Mouse (Mus musculus) hindbrain, embryonic 10.5 days (tissue): ENCODE measurements around the gene Slc15a3. TPM values are rescaled to one million over a fixed set of nuclear protein-coding genes. Genes with fewer than 3 reads are reported as not detected.

Experiments
- DNase-seq: peaks from one replicate; pipeline ENCODE4 v3.0.0-alpha.2; 2017; ENCODE audit warnings: low spot score
- H3K27ac ChIP-seq: fragments of 300-500 bp; sonication (generic); 2 replicates; pipeline ENCODE4 v1.5.1; 2016; ENCODE audit warnings: mild to moderate bottlenecking, moderate library complexity
- H3K27me3 ChIP-seq: fragments of 300-500 bp; sonication (generic); 2 replicates; pipeline ENCODE4 v1.6.1; 2016; ENCODE audit warnings: mild to moderate bottlenecking; ENCODE audit not compliant: poor library complexity, insufficient read depth, severe bottlenecking
- H3K36me3 ChIP-seq: fragments of 300-500 bp; sonication (generic); 2 replicates; pipeline ENCODE4 v1.6.1; 2016; ENCODE audit warnings: mild to moderate bottlenecking, moderate library complexity
- H3K4me1 ChIP-seq: fragments of 300-500 bp; sonication (generic); replicated peaks from 2 replicates; pipeline ENCODE4 v1.6.1; 2016; ENCODE audit warnings: mild to moderate bottlenecking
- H3K4me3 ChIP-seq: fragments of 300-500 bp; sonication (generic); 2 replicates; pipeline ENCODE4 v1.5.1; 2016; ENCODE audit warnings: mild to moderate bottlenecking, moderate library complexity
- H3K9me3 ChIP-seq: fragments of 300-500 bp; sonication (generic); 2 replicates; pipeline ENCODE4 v1.6.1; 2016; ENCODE audit warnings: mild to moderate bottlenecking, moderate library complexity
- WGBS: fragments of 180-500 bp; shearing (Covaris S2); methylation state at CpG from one replicate; pipeline ENCODE4 v1.1.7; 2016; 5-methylcytosine and 5-hydroxymethylcytosine counted together
- polyA plus RNA-seq: library from polyadenylated mRNA; unstranded; fragments of >200 nt; fragmentation: Nextera tagmentation; extraction: Ambion mirVana; gene quantifications from 2 replicates; pipeline ENCODE4 v1.2.1, GENCODE M21; 2016

Slc15a3 gene
- 0.50 and 0.93 TPM in 2 replicates for polyA plus RNA-seq

- Histone ChIP-seq H3K36me3 (no peaks in the 10 kb centered on the region), H3K4me1 (peaks cover 24% of the 10 kb centered on the region), H3K9me3 (no peaks in the 10 kb centered on the region), H3K27ac (no peak within 1 kb of the TSS), H3K27me3 (peaks cover 45% of the 10 kb centered on the region), H3K4me3 (no peak within 1 kb of the TSS)
- DNase-seq: no peak
- WGBS: 78% methylated on average over 15 of the region's 15 CpGs
Observed at GRCm38 (mm10) chr19:10839010-10839892, at the start of gene Slc15a3. TSS of gene Slc15a3 (plus strand) at chr19:10839727.

DNA sequence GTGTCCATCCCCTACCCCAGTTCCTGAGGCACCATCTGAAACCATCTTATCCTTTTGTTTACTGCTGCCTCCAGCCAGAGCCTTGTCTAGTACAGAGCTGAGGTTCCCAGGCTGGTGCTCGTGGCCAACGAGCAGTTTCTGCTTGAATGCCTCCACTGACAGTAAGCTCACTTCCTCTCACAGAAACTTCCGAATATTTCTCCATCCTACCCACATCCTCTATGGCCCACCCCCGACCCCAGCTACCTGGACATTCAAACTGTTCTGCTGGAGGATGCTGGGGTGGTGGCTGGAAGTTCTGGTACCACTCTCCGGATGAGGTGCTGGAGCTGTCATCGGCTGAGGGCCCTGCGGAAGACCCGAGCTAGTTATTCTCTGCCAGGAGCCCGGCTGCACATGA, 49.2 kb upstream of the Slc15a3 start:
- no peak for DNase-seq
- Histone ChIP-seq H3K4me3 (no peak overlapping the region), H3K27ac (no peak overlapping the region), H3K27me3 (0 out of 2 replicates have a peak, but pooled peaks cover 6% of the 10 kb centered on the region), H3K9me3 (no peaks in the 10 kb centered on the region), H3K4me1 (peaks cover 16% of the 10 kb centered on the region), H3K36me3 (no peaks in the 10 kb centered on the region)
- WGBS: 76% methylated on average over 9 of the region's 9 CpGs

- Histone ChIP-seq H3K9me3 (no peaks in the 10 kb centered on the region), H3K4me1 (peaks cover 14% of the 10 kb centered on the region; the same call in 1 of the 2 replicates), H3K27ac (no peak overlapping the region), H3K36me3 (no peaks in the 10 kb centered on the region), H3K27me3 (0 out of 2 replicates have a peak, but pooled peaks cover 6% of the 10 kb centered on the region), H3K4me3 (no peak overlapping the region)
- DNase-seq: no peak
- WGBS: 51% methylated on average over 3 of the region's 3 CpGs
Observed at GRCm38 (mm10) chr19:10793044-10793443, 46.5 kb upstream of the Slc15a3 start.

GRCm38 (mm10) chr19:10794916-10795315, 44.6 kb upstream of the Slc15a3 start:
- no peaks in the 10 kb centered on the region for H3K9me3 ChIP-seq
- H3K4me1 ChIP-seq: peaks cover 4% of the 10 kb centered on the region; the same call in 1 of the 2 replicates
- no peaks in the 10 kb centered on the region for H3K36me3 ChIP-seq
- DNase-seq: no peak
- WGBS: 100% methylated on average over 1 of the region's 1 CpGs
- H3K27ac ChIP-seq: no peak overlapping the region
- H3K27me3 ChIP-seq: peaks cover 12% of the 10 kb centered on the region; the same call in 1 of the 2 replicates
- H3K4me3 ChIP-seq: no peak overlapping the region

- Histone ChIP-seq H3K36me3 (no peaks in the 10 kb centered on the region), H3K9me3 (no peaks in the 10 kb centered on the region), H3K27me3 (peaks cover 7% of the 10 kb centered on the region; the same call in 1 of the 2 replicates), H3K4me1 (no peaks in the 10 kb centered on the region), H3K27ac (no peak overlapping the region), H3K4me3 (no peak overlapping the region)
- 70% methylated on average over 10 of the region's 10 CpGs for WGBS
- no peak for DNase-seq
Observed at GRCm38 (mm10) chr19:10798576-10798975, 41.0 kb upstream of the Slc15a3 start.

GRCm38 (mm10) chr19:10799155-10799554, 40.4 kb upstream of the Slc15a3 start:
- 93% methylated on average over 17 of the region's 17 CpGs for WGBS

DNA sequence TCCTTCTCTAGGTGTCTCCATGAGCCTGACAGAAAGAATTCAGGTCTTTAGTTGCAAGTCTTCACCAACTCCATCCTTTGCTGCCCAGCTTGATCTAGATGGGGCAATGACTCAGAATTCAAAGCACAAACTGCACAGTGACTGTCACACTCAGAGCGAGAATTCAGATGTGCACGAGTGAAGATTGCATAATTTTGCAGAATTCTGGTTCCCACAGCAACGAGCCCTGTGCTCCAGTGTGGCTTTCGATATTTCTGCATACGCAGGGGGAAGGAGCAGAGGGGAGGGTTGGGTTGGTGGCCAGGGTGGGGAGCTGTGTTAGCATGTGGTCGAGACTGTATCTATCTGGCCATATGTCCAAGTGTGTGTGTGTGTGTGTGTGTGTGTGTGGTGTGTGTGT, 38.5 kb upstream of the Slc15a3 start:
- Histone ChIP-seq H3K4me1 (no peaks in the 10 kb centered on the region), H3K9me3 (no peaks in the 10 kb centered on the region), H3K4me3 (no peak overlapping the region), H3K27ac (no peak overlapping the region), H3K27me3 (peaks cover 7% of the 10 kb centered on the region; the same call in 1 of the 2 replicates), H3K36me3 (no peaks in the 10 kb centered on the region)
- WGBS: 81% methylated on average over 6 of the region's 6 CpGs
- DNase-seq: no peak

More at GRCm38 (mm10) chr19:10799155-10799554, 40.4 kb upstream of the Slc15a3 start:
- H3K4me1 ChIP-seq: no peaks in the 10 kb centered on the region
- H3K27me3 ChIP-seq: peaks cover 7% of the 10 kb centered on the region; the same call in 1 of the 2 replicates
- no peaks in the 10 kb centered on the region for H3K36me3 ChIP-seq
- no peak overlapping the region for H3K27ac ChIP-seq
- DNase-seq: no peak
- H3K4me3 ChIP-seq: no peak overlapping the region
- no peaks in the 10 kb centered on the region for H3K9me3 ChIP-seq

DNA sequence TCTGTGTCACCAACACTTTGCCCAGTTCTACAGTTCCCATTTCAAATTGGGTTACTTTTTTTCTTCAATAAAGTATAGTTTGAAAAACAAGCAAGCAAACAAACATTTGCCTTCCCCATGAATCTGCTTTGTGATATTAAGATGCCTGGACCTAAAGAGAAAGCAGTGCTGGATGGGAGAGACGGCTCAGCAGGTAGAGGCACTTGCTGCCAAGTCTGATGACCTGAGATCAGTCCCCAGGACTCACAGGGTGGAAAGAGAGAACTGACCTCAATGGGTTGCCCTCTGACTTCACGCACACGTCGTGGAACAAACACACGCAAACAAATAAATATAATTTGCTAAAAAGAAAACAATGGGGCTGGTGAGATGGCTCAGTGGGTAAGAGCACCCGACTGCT, 37.6 kb upstream of the Slc15a3 start:
- Histone ChIP-seq H3K27me3 (peaks cover 7% of the 10 kb centered on the region; the same call in 1 of the 2 replicates), H3K36me3 (no peaks in the 10 kb centered on the region), H3K27ac (no peak overlapping the region), H3K4me3 (no peak overlapping the region), H3K9me3 (no peaks in the 10 kb centered on the region), H3K4me1 (no peaks in the 10 kb centered on the region)
- DNase-seq: no peak
- 87% methylated on average over 6 of the region's 6 CpGs for WGBS

- H3K27ac ChIP-seq: no peak overlapping the region
- H3K36me3 ChIP-seq: no peaks in the 10 kb centered on the region
- no peak overlapping the region for H3K4me3 ChIP-seq
- DNase-seq: no peak
- H3K27me3 ChIP-seq: peaks cover 7% of the 10 kb centered on the region; the same call in 1 of the 2 replicates
- no peaks in the 10 kb centered on the region for H3K9me3 ChIP-seq
- H3K4me1 ChIP-seq: no peaks in the 10 kb centered on the region
- WGBS: 78% methylated on average over 5 of the region's 5 CpGs
Observed at GRCm38 (mm10) chr19:10803751-10804150, 35.8 kb upstream of the Slc15a3 start.

DNA sequence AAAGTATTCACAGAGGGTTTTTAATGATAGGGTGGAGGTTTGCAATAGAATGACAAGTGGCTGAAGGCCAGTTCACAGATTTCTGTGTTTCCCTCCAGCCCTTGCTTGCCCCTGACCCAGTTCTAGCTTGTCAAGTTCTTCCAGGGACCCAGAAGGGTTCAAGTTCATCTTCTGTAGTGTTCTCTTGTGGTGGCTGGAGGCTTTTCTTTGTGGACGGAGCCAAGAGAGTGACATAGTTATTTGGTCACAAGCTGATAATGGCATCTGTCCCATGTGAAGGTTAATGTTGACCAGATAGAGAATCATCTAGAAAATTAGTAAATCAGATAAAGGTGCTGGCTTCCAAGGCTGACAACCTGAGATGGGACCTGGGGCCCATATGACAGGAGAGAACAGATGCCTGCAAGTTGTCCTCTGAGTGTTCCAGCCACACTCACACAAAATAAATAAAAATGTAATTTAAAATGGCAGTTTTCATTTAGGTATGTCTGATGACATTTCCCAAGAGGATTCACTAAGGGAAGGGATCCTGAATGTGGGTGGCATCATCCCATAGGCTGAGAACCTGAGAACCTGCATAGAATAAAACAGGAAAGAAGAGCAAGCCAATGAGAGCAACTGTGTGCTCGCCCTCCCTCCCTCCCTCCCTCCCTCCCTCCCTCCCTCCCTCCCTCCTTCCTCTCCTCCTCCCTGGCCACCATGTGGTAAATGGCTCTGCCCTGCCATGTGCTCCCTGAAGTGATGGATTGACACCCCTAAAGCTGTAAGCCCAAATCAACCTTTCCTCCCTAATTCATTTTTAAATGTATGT, 34.5 kb upstream of the Slc15a3 start:
- Histone ChIP-seq H3K27ac (no peak overlapping the region), H3K9me3 (no peaks in the 10 kb centered on the region), H3K4me1 (peaks cover 8% of the 10 kb centered on the region; the same call in 1 of the 2 replicates), H3K4me3 (no peak overlapping the region), H3K27me3 (no peaks in the 10 kb centered on the region), H3K36me3 (no peaks in the 10 kb centered on the region)
- WGBS: 76% methylated on average over 2 of the region's 2 CpGs
- no peak for DNase-seq

DNA sequence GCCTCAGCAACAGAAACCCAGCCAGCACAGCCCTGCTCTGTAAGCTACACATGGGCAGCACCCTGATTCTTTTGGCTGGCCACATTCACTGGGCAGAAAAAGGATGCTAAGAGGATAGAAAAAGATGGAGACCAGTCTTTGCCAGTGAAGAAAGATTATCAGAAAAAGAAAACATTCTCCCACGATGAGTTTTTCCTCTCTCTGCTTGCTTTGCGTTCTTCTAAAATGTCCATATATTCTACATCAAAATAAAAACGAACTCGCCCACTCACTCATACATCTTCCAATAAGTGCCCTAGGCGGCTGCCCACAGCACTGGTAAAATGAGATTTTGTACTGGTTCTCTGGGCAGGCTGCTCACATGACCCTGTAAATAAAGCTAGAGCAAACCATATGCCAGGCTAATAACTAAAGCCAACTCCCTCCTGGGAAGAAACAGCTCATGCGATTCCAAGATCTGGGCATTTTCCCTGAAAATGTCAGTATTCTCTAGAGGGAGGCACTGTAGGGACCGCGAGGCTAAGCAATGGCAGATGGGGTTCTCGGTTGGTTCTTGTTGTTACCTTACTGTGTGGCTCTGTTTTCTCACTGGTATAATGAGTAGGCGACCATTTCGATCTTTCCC, 33.8 kb upstream of the Slc15a3 start:
- H3K27me3 ChIP-seq: no peaks in the 10 kb centered on the region
- WGBS: 92% methylated on average over 11 of the region's 11 CpGs
- H3K4me3 ChIP-seq: no peak overlapping the region
- no peak overlapping the region for H3K27ac ChIP-seq
- no peak for DNase-seq
- no peaks in the 10 kb centered on the region for H3K9me3 ChIP-seq
- H3K36me3 ChIP-seq: no peaks in the 10 kb centered on the region
- peaks cover 8% of the 10 kb centered on the region; the same call in 1 of the 2 replicates for H3K4me1 ChIP-seq

GRCm38 (mm10) chr19:10808524-10809233, 30.8 kb upstream of the Slc15a3 start:
- H3K36me3 ChIP-seq: no peaks in the 10 kb centered on the region
- no peak for DNase-seq
- H3K27me3 ChIP-seq: no peaks in the 10 kb centered on the region
- no peaks in the 10 kb centered on the region for H3K9me3 ChIP-seq
- no peak overlapping the region for H3K27ac ChIP-seq
- 89% methylated on average over 12 of the region's 12 CpGs for WGBS
- no peak overlapping the region for H3K4me3 ChIP-seq
- H3K4me1 ChIP-seq: peaks cover 8% of the 10 kb centered on the region; the same call in 1 of the 2 replicates
